Mouse (Mus musculus): ENCODE measurements around the gene Map2k4. TPM values are rescaled to one million over a fixed set of nuclear protein-coding genes. Genes with fewer than 3 reads are reported as not detected.

Gene Map2k4
- total RNA-seq, 1 experiment, result 35.9 TPM

- in situ Hi-C loops (cut with MboI; ENCODE audit: low sequenced_read_pairs in 2 of 2, unreplicated experiment in 2 of 2), result no loop called here
- H3K4me1 ChIP-seq (ENCODE audit: control insufficient read depth in 2 of 2, insufficient read depth in 2 of 2, low read length in 2 of 2, poor library complexity in 1 of 2), result no peaks in the 10 kb centered on the region
- no peak for TF ChIP-seq HCFC1 (IDR thresholded peaks at IDR 0.05; ENCODE audit: borderline replicate concordance, insufficient read depth, low read length)
- TF ChIP-seq ZC3H11A (IDR thresholded peaks at IDR 0.05; ENCODE audit: borderline replicate concordance, low read depth, low read length), result no peak
- no peak for TF ChIP-seq CHD2 (IDR thresholded peaks at IDR 0.05; ENCODE audit: low read depth, low read length)
- TF ChIP-seq ZNF384 (IDR thresholded peaks at IDR 0.05; ENCODE audit: low read depth, low read length), result no peak
- no peak for TF ChIP-seq MAFK (IDR thresholded peaks at IDR 0.05; ENCODE audit: insufficient read depth, low read depth, low read length)
- no peaks in the 10 kb centered on the region for H3K9me3 ChIP-seq (ENCODE audit: control insufficient read depth, insufficient read depth, low read depth, low read length)
- no peak overlapping the region for H3K4me3 ChIP-seq (ENCODE audit: insufficient read depth in 1 of 2, low read depth in 1 of 2, low read length in 2 of 2, poor library complexity in 1 of 2, severe bottlenecking in 1 of 2)
- no peak overlapping the region for H3K9ac ChIP-seq (ENCODE audit: insufficient read depth, low read depth, low read length, poor library complexity, severe bottlenecking)
- H3K27ac ChIP-seq (ENCODE audit: insufficient read depth, low read depth, low read length, poor library complexity, severe bottlenecking), result no peak overlapping the region
- DNase-seq (ENCODE audit: low read depth, low spot score), result no peak
- H3K36me3 ChIP-seq (ENCODE audit: control insufficient read depth, insufficient read depth, low read length, poor library complexity, severe bottlenecking), result peaks cover 2% of the 10 kb centered on the region; the same call in 1 of the 2 replicates
These were observed 83.2 kb downstream of the Map2k4 start for GRCm38 (mm10) chr11:65704861-65705260.

- no peaks in the 10 kb centered on the region for H3K36me3 ChIP-seq (ENCODE audit: control insufficient read depth, insufficient read depth, low read length, poor library complexity, severe bottlenecking)
- TF ChIP-seq HCFC1 (IDR thresholded peaks at IDR 0.05; ENCODE audit: borderline replicate concordance, insufficient read depth, low read length) (no peak), ZC3H11A (IDR thresholded peaks at IDR 0.05; ENCODE audit: borderline replicate concordance, low read depth, low read length) (peak; percentile 26; the same call in 1 of the 2 replicates), MAFK (IDR thresholded peaks at IDR 0.05; ENCODE audit: insufficient read depth, low read depth, low read length) (no peak), ZNF384 (IDR thresholded peaks at IDR 0.05; ENCODE audit: low read depth, low read length) (no peak), CHD2 (IDR thresholded peaks at IDR 0.05; ENCODE audit: low read depth, low read length) (no peak)
- DNase-seq (ENCODE audit: low read depth, low spot score), result peak; percentile 16
- no peak overlapping the region for H3K4me3 ChIP-seq (ENCODE audit: insufficient read depth in 1 of 2, low read depth in 1 of 2, low read length in 2 of 2, poor library complexity in 1 of 2, severe bottlenecking in 1 of 2)
- no peaks in the 10 kb centered on the region for H3K9me3 ChIP-seq (ENCODE audit: control insufficient read depth, insufficient read depth, low read depth, low read length)
- in situ Hi-C loops (cut with MboI; ENCODE audit: low sequenced_read_pairs in 2 of 2, unreplicated experiment in 2 of 2), result no loop called here
- no peaks in the 10 kb centered on the region for H3K4me1 ChIP-seq (ENCODE audit: control insufficient read depth in 2 of 2, insufficient read depth in 2 of 2, low read length in 2 of 2, poor library complexity in 1 of 2)
- no peak overlapping the region for H3K27ac ChIP-seq (ENCODE audit: insufficient read depth, low read depth, low read length, poor library complexity, severe bottlenecking)
- no peak overlapping the region for H3K9ac ChIP-seq (ENCODE audit: insufficient read depth, low read depth, low read length, poor library complexity, severe bottlenecking)
These were observed 109.2 kb downstream of the Map2k4 start for GRCm38 (mm10) chr11:65678824-65679402.

- Histone ChIP-seq H3K9me3 (ENCODE audit: control insufficient read depth, insufficient read depth, low read depth, low read length) (no peaks in the 10 kb centered on the region), H3K4me3 (ENCODE audit: insufficient read depth in 1 of 2, low read depth in 1 of 2, low read length in 2 of 2, poor library complexity in 1 of 2, severe bottlenecking in 1 of 2) (no peak overlapping the region), H3K36me3 (ENCODE audit: control insufficient read depth, insufficient read depth, low read length, poor library complexity, severe bottlenecking) (no peaks in the 10 kb centered on the region), H3K27ac (ENCODE audit: insufficient read depth, low read depth, low read length, poor library complexity, severe bottlenecking) (no peak overlapping the region), H3K9ac (ENCODE audit: insufficient read depth, low read depth, low read length, poor library complexity, severe bottlenecking) (no peak overlapping the region), H3K4me1 (ENCODE audit: control insufficient read depth in 2 of 2, insufficient read depth in 2 of 2, low read length in 2 of 2, poor library complexity in 1 of 2) (no peaks in the 10 kb centered on the region)
- TF ChIP-seq ZC3H11A (IDR thresholded peaks at IDR 0.05; ENCODE audit: borderline replicate concordance, low read depth, low read length), result no peak
- no peak for TF ChIP-seq HCFC1 (IDR thresholded peaks at IDR 0.05; ENCODE audit: borderline replicate concordance, insufficient read depth, low read length)
- in situ Hi-C loops (cut with MboI; ENCODE audit: low sequenced_read_pairs in 2 of 2, unreplicated experiment in 2 of 2), result no loop called here
- no peak for DNase-seq (ENCODE audit: low read depth, low spot score)
These were observed 120.6 kb downstream of the Map2k4 start for GRCm38 (mm10) chr11:65667348-65667969.

- DNase-seq (ENCODE audit: low read depth, low spot score), result no peak
These were observed 123.2 kb downstream of the Map2k4 start for GRCm38 (mm10) chr11:65664903-65665302.

More at GRCm38 (mm10) chr11:65664903-65665302, 123.2 kb downstream of the Map2k4 start:
- Histone ChIP-seq H3K4me1 (ENCODE audit: control insufficient read depth in 2 of 2, insufficient read depth in 2 of 2, low read length in 2 of 2, poor library complexity in 1 of 2) (no peaks in the 10 kb centered on the region), H3K4me3 (ENCODE audit: insufficient read depth in 1 of 2, low read depth in 1 of 2, low read length in 2 of 2, poor library complexity in 1 of 2, severe bottlenecking in 1 of 2) (no peak overlapping the region), H3K36me3 (ENCODE audit: control insufficient read depth, insufficient read depth, low read length, poor library complexity, severe bottlenecking) (no peaks in the 10 kb centered on the region), H3K27ac (ENCODE audit: insufficient read depth, low read depth, low read length, poor library complexity, severe bottlenecking) (no peak overlapping the region), H3K9me3 (ENCODE audit: control insufficient read depth, insufficient read depth, low read depth, low read length) (no peaks in the 10 kb centered on the region), H3K9ac (ENCODE audit: insufficient read depth, low read depth, low read length, poor library complexity, severe bottlenecking) (no peak overlapping the region)
- in situ Hi-C loops (cut with MboI; ENCODE audit: low sequenced_read_pairs in 2 of 2, unreplicated experiment in 2 of 2), result no loop called here
- TF ChIP-seq MAFK (IDR thresholded peaks at IDR 0.05; ENCODE audit: insufficient read depth, low read depth, low read length) (no peak), CHD2 (IDR thresholded peaks at IDR 0.05; ENCODE audit: low read depth, low read length) (no peak), ZNF384 (IDR thresholded peaks at IDR 0.05; ENCODE audit: low read depth, low read length) (no peak), ZC3H11A (IDR thresholded peaks at IDR 0.05; ENCODE audit: borderline replicate concordance, low read depth, low read length) (no peak), HCFC1 (IDR thresholded peaks at IDR 0.05; ENCODE audit: borderline replicate concordance, insufficient read depth, low read length) (no peak)
